Mouse (Mus musculus): ENCODE results near the gene Enox1. TPM values are rescaled to one million over a fixed set of nuclear protein-coding genes. Genes with fewer than 3 reads are reported as not detected.

Gene Enox1
- polyA plus RNA-seq, 1 experiment from 2014 or later, result 0.09 TPM

- no peaks in the 10 kb centered on the region for H3K27me3 ChIP-seq (ENCODE audit: insufficient read depth, low read length)
- ATAC-seq (no peak), DNase-seq (no peak)
- H3K9me3 ChIP-seq (ENCODE audit: low read length), result no peaks in the 10 kb centered on the region
- no peaks in the 10 kb centered on the region for H3K4me1 ChIP-seq (ENCODE audit: insufficient read depth)
- H3K4me2 ChIP-seq (ENCODE audit: low read depth, low read length), result no peak overlapping the region
- 64% methylated on average over 9 of the region's 9 CpGs for WGBS (ENCODE audit: insufficient replicate concordance)
- no peak overlapping the region for H3K4me3 ChIP-seq (ENCODE audit: low read depth, low read length)
- H3K36me3 ChIP-seq (replicated peaks; ENCODE audit: insufficient read depth, low read length), result no peaks in the 10 kb centered on the region
- no peak overlapping the region for H3K27ac ChIP-seq (ENCODE audit: low read depth)
- no peak overlapping the region for H3K9ac ChIP-seq (replicated peaks)
- TF ChIP-seq CTCF (IDR thresholded peaks at IDR 0.05; ENCODE audit: low read depth), result no peak
- no peak for TF ChIP-seq EP300 (IDR thresholded peaks at IDR 0.05; ENCODE audit: low read depth)
Observed at GRCm38 (mm10) chr14:77423194-77423593, 266.6 kb downstream of the Enox1 start.

GRCm38 (mm10) chr14:77439426-77439825 lies 282.9 kb downstream of the Enox1 start:
- no peaks in the 10 kb centered on the region for H3K27me3 ChIP-seq (ENCODE audit: insufficient read depth, low read length)
- H3K4me1 ChIP-seq (ENCODE audit: insufficient read depth), result no peaks in the 10 kb centered on the region
- no peak overlapping the region for H3K27ac ChIP-seq (ENCODE audit: low read depth)
- H3K4me3 ChIP-seq (ENCODE audit: low read depth, low read length), result no peak overlapping the region
- no peak for DNase-seq
- no peaks in the 10 kb centered on the region for H3K36me3 ChIP-seq (replicated peaks; ENCODE audit: insufficient read depth, low read length)
- no peak for ATAC-seq
- H3K9ac ChIP-seq (replicated peaks), result no peak overlapping the region
- H3K9me3 ChIP-seq (ENCODE audit: low read length), result no peaks in the 10 kb centered on the region
- no peak overlapping the region for H3K4me2 ChIP-seq (ENCODE audit: low read depth, low read length)
- 67% methylated on average over 5 of the region's 5 CpGs for WGBS (ENCODE audit: insufficient replicate concordance)
- TF ChIP-seq CTCF (IDR thresholded peaks at IDR 0.05; ENCODE audit: low read depth), result no peak
- no peak for TF ChIP-seq EP300 (IDR thresholded peaks at IDR 0.05; ENCODE audit: low read depth)

GRCm38 (mm10) chr14:77440805-77441204 lies 284.2 kb downstream of the Enox1 start:
- DNase-seq, result no peak
- 67% methylated on average over 7 of the region's 7 CpGs for WGBS (ENCODE audit: insufficient replicate concordance)
- no peak overlapping the region for H3K4me2 ChIP-seq (ENCODE audit: low read depth, low read length)
- H3K27ac ChIP-seq (ENCODE audit: low read depth), result no peak overlapping the region
- no peak overlapping the region for H3K4me3 ChIP-seq (ENCODE audit: low read depth, low read length)
- no peak for ATAC-seq
- no peaks in the 10 kb centered on the region for H3K9me3 ChIP-seq (ENCODE audit: low read length)
- H3K27me3 ChIP-seq (ENCODE audit: insufficient read depth, low read length), result no peaks in the 10 kb centered on the region
- H3K36me3 ChIP-seq (replicated peaks; ENCODE audit: insufficient read depth, low read length), result no peaks in the 10 kb centered on the region
- TF ChIP-seq CTCF (IDR thresholded peaks at IDR 0.05; ENCODE audit: low read depth) (no peak), EP300 (IDR thresholded peaks at IDR 0.05; ENCODE audit: low read depth) (no peak)
- no peaks in the 10 kb centered on the region for H3K4me1 ChIP-seq (ENCODE audit: insufficient read depth)
- H3K9ac ChIP-seq (replicated peaks), result no peak overlapping the region

GRCm38 (mm10) chr14:77441541-77441940 lies 285.0 kb downstream of the Enox1 start:
- no peaks in the 10 kb centered on the region for H3K36me3 ChIP-seq (replicated peaks; ENCODE audit: insufficient read depth, low read length)
- H3K9me3 ChIP-seq (ENCODE audit: low read length), result no peaks in the 10 kb centered on the region
- no peak overlapping the region for H3K4me3 ChIP-seq (ENCODE audit: low read depth, low read length)
- no peaks in the 10 kb centered on the region for H3K4me1 ChIP-seq (ENCODE audit: insufficient read depth)
- H3K9ac ChIP-seq (replicated peaks), result no peak overlapping the region
- no peak for DNase-seq
- ATAC-seq, result no peak
- no peak for TF ChIP-seq CTCF (IDR thresholded peaks at IDR 0.05; ENCODE audit: low read depth)
- TF ChIP-seq EP300 (IDR thresholded peaks at IDR 0.05; ENCODE audit: low read depth), result no peak
- no peak overlapping the region for H3K27ac ChIP-seq (ENCODE audit: low read depth)
- WGBS (ENCODE audit: insufficient replicate concordance), result 81% methylated on average over 6 of the region's 6 CpGs
- no peak overlapping the region for H3K4me2 ChIP-seq (ENCODE audit: low read depth, low read length)
- no peaks in the 10 kb centered on the region for H3K27me3 ChIP-seq (ENCODE audit: insufficient read depth, low read length)

GRCm38 (mm10) chr14:77448001-77448400 lies 291.4 kb downstream of the Enox1 start:
- Histone ChIP-seq H3K4me2 (ENCODE audit: low read depth, low read length) (no peak overlapping the region), H3K9me3 (ENCODE audit: low read length) (no peaks in the 10 kb centered on the region), H3K9ac (replicated peaks) (no peak overlapping the region), H3K4me1 (ENCODE audit: insufficient read depth) (no peaks in the 10 kb centered on the region), H3K27ac (ENCODE audit: low read depth) (no peak overlapping the region), H3K36me3 (replicated peaks; ENCODE audit: insufficient read depth, low read length) (no peaks in the 10 kb centered on the region), H3K4me3 (ENCODE audit: low read depth, low read length) (no peak overlapping the region), H3K27me3 (ENCODE audit: insufficient read depth, low read length) (no peaks in the 10 kb centered on the region)
- DNase-seq (no peak), ATAC-seq (no peak)
- 40% methylated on average over 4 of the region's 4 CpGs for WGBS (ENCODE audit: insufficient replicate concordance)
- TF ChIP-seq CTCF (IDR thresholded peaks at IDR 0.05; ENCODE audit: low read depth) (no peak), EP300 (IDR thresholded peaks at IDR 0.05; ENCODE audit: low read depth) (no peak)

- no peak for TF ChIP-seq EP300 (IDR thresholded peaks at IDR 0.05; ENCODE audit: low read depth)
- no peak for TF ChIP-seq CTCF (IDR thresholded peaks at IDR 0.05; ENCODE audit: low read depth)
- no peak overlapping the region for H3K4me2 ChIP-seq (ENCODE audit: low read depth, low read length)
- H3K36me3 ChIP-seq (replicated peaks; ENCODE audit: insufficient read depth, low read length), result no peaks in the 10 kb centered on the region
- no peak overlapping the region for H3K27ac ChIP-seq (ENCODE audit: low read depth)
- H3K9ac ChIP-seq (replicated peaks), result no peak overlapping the region
- no peak overlapping the region for H3K4me3 ChIP-seq (ENCODE audit: low read depth, low read length)
- H3K27me3 ChIP-seq (ENCODE audit: insufficient read depth, low read length), result no peaks in the 10 kb centered on the region
- no peaks in the 10 kb centered on the region for H3K9me3 ChIP-seq (ENCODE audit: low read length)
- H3K4me1 ChIP-seq (ENCODE audit: insufficient read depth), result no peaks in the 10 kb centered on the region
- no peak for ATAC-seq
- 78% methylated on average over 4 of the region's 4 CpGs for WGBS (ENCODE audit: insufficient replicate concordance)
- no peak for DNase-seq
Observed at GRCm38 (mm10) chr14:77451916-77452315, 295.4 kb downstream of the Enox1 start.

- no peaks in the 10 kb centered on the region for H3K27me3 ChIP-seq (ENCODE audit: insufficient read depth, low read length)
- no peaks in the 10 kb centered on the region for H3K36me3 ChIP-seq (replicated peaks; ENCODE audit: insufficient read depth, low read length)
- H3K4me2 ChIP-seq (ENCODE audit: low read depth, low read length), result no peak overlapping the region
- no peak for TF ChIP-seq EP300 (IDR thresholded peaks at IDR 0.05; ENCODE audit: low read depth)
- no peak for TF ChIP-seq CTCF (IDR thresholded peaks at IDR 0.05; ENCODE audit: low read depth)
- ATAC-seq, result no peak
- no peak overlapping the region for H3K27ac ChIP-seq (ENCODE audit: low read depth)
- 51% methylated on average over 3 of the region's 3 CpGs for WGBS (ENCODE audit: insufficient replicate concordance)
- H3K4me3 ChIP-seq (ENCODE audit: low read depth, low read length), result no peak overlapping the region
- no peaks in the 10 kb centered on the region for H3K4me1 ChIP-seq (ENCODE audit: insufficient read depth)
- no peak overlapping the region for H3K9ac ChIP-seq (replicated peaks)
- H3K9me3 ChIP-seq (ENCODE audit: low read length), result no peaks in the 10 kb centered on the region
- DNase-seq, result no peak
Observed at GRCm38 (mm10) chr14:77456066-77456465, 299.5 kb downstream of the Enox1 start.
